Mouse (Mus musculus) heart, embryonic 15.5 days (tissue): Measurements from ENCODE around the gene Xrcc1. TPM values are rescaled to one million over a fixed set of nuclear protein-coding genes. Genes with fewer than 3 reads are reported as not detected.

Source experiments
- ATAC-seq: fragments of 200-750 bp; cut with Nextera tagmentation; replicated peaks from 2 replicates; pipeline ENCODE4 v1.8.0; 2017; ENCODE audit warnings: low read depth, moderate TSS enrichment; ENCODE audit not compliant: insufficient number of reproducible peaks, insufficient read depth, low FRiP score
- H3K27ac ChIP-seq: fragments of 300-500 bp; sonication (generic); 2 replicates; pipeline ENCODE4 v1.5.1; 2015; ENCODE audit warnings: mild to moderate bottlenecking, inconsistent platforms
- H3K27me3 ChIP-seq: fragments of 300-500 bp; sonication (generic); 2 replicates; pipeline ENCODE4 v1.6.1; 2015; ENCODE audit warnings: inconsistent platforms
- H3K36me3 ChIP-seq: fragments of 300-500 bp; sonication (generic); 2 replicates; pipeline ENCODE4 v1.6.1; 2015; ENCODE audit warnings: mild to moderate bottlenecking, inconsistent platforms
- H3K4me1 ChIP-seq: fragments of 300-500 bp; sonication (generic); replicated peaks from 2 replicates; pipeline ENCODE4 v1.6.1; 2015; ENCODE audit warnings: inconsistent platforms
- H3K4me2 ChIP-seq: fragments of 300-500 bp; sonication (generic); 2 replicates; pipeline ENCODE4 v1.6.1; 2015; ENCODE audit warnings: inconsistent platforms, mild to moderate bottlenecking, moderate library complexity
- H3K4me3 ChIP-seq: fragments of 300-500 bp; sonication (generic); 2 replicates; pipeline ENCODE4 v1.5.1; 2015; ENCODE audit warnings: mild to moderate bottlenecking, inconsistent platforms
- H3K9ac ChIP-seq: fragments of 300-500 bp; sonication (generic); 2 replicates; pipeline ENCODE4 v1.6.1; 2015; ENCODE audit warnings: mild to moderate bottlenecking, inconsistent platforms
- H3K9me3 ChIP-seq: fragments of 300-500 bp; sonication (generic); replicated peaks from 2 replicates; pipeline ENCODE4 v1.6.1; 2016; ENCODE audit warnings: inconsistent platforms
- WGBS: fragments of 180-500 bp; shearing (Covaris S2); methylation state at CpG from one replicate; pipeline ENCODE4 v1.1.7; 2015; ENCODE audit warnings: mixed read lengths; 5-methylcytosine and 5-hydroxymethylcytosine counted together
- polyA plus RNA-seq: library from polyadenylated mRNA; unstranded; fragments of >200 nt; fragmentation: Nextera tagmentation; extraction: Ambion mirVana; gene quantifications from 2 replicates; pipeline ENCODE4 v1.2.1, GENCODE M21; 2015

Gene Xrcc1
- polyA plus RNA-seq, 1 experiment from 2014 or later, result 56.6 TPM

DNA sequence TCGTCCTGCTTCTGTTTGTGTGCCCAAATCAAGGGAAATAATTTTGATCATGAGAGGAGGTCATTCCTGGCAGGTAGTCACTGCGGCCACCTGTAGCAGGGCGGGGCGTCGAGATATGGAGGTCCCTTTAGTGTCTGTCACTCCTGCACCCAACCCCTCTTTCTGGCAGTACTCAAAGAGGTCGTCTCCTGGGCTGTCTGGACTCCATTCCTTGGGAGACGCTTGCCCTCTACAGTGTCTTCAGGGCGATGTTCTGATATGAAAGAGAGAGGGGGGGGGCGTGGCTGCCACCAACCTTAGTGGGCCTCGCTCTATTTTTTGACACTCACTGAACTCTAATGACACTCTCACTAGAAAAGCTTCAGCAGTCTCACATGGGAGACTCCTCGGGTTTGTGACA lies 16.5 kb upstream of the Xrcc1 start:
- H3K36me3 ChIP-seq, result peaks cover 14% of the 10 kb centered on the region
- peak overlapping the region; percentile 91 for H3K4me2 ChIP-seq
- peaks cover 26% of the 10 kb centered on the region for H3K4me1 ChIP-seq
- peak overlapping the region; percentile 88 for H3K27ac ChIP-seq
- H3K4me3 ChIP-seq, result peak overlapping the region; percentile 68
- H3K9ac ChIP-seq, result peak overlapping the region; percentile 53
- H3K27me3 ChIP-seq, result no peaks in the 10 kb centered on the region
- WGBS, result 52% methylated on average over 11 of the region's 11 CpGs
- no peak for ATAC-seq
- no peaks in the 10 kb centered on the region for H3K9me3 ChIP-seq

DNA sequence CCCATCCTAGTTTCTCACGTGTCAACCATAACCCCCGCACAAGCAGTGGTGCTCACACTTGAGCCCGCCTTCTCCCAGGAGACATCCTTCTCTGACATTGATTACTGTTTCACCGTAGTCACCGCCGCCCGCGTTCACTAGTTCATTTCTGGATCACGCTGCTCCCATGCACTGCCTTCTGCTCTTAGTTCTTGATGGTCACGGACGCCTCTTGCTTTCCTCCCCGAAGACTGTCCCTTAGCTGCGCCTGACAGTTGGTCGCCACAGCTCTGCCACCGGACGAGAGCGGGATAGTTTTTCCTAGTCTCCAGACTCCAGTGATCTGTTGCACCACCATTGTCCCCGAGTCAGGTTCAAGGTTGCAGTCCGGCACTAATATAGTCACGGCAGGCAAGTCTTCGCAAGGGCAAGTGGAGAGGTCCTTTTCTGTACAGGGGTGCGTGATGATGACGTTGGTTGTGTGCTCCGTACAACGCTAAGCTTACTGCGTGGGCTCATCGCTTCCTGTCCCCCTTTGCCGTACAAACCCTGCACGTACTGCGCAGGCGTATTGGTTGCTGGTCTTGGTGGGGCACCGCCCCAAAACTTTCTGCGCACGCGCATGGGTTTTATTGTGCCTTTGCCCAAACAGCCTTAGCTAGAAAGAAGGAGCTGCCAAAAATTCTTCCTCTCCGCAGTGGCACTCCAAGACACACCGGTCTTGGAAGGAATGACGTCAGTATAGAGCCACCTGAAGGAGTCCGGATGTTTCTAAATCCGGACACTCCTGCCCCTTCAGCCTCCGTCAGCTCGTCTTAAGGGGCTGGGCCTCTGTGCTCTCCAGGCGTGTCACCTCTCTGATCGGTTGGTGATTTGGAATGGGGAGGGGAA lies 15.8 kb upstream of the Xrcc1 start, which contains the start of gene Irgq:
Gene Irgq, plus strand, starts transcription at position 628 of the 870 bp plus-strand sequence.
- H3K9ac ChIP-seq, result peak within 1 kb of the TSS; percentile 80
- WGBS, result under 1% methylated on average over 44 of the region's 44 CpGs
- peak within 1 kb of the TSS; percentile 68 for H3K4me3 ChIP-seq
- H3K36me3 ChIP-seq, result peaks cover 15% of the 10 kb centered on the region
- peaks cover 26% of the 10 kb centered on the region for H3K4me1 ChIP-seq
- peak within 1 kb of the TSS; percentile 91 for H3K4me2 ChIP-seq
- ATAC-seq, result peak; percentile 96
- peak within 1 kb of the TSS; percentile 88 for H3K27ac ChIP-seq
- H3K9me3 ChIP-seq, result no peaks in the 10 kb centered on the region
- no peaks in the 10 kb centered on the region for H3K27me3 ChIP-seq

DNA sequence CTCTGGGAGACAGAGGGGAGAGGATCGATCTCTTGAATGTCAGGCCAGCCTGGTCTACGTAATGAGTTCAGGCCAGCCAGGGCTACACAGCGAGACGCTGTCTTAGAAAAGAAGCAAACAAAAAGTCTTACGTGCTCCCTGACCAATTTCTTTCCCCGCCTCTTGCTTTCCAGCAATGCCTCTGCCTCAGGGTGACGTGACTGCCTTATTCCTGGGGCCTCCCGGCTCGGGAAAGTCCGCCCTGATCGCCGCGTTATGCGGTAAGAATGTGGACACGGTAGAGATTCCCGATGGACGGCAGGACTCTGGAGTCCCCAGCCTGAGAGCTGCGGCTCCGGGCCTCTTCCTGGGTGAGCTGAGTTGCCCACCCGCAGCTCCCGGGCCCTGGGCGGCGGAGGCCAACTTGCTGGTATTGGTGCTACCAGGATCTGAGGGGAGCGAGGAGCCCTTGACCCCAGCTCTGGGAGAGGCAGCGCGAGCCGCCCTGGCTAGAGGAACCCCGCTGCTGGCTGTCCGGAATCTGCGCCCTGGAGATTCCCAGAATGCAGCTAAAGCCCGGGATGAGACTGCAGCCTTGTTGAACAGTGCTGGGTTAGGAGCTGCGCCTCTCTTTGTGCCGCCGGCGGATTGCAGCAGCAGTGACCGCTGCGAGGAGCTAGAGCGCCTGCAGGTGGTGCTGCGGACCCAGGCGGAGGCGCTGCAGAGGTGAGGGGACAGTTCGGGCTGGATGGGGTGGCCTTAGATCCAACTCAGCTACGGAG lies 14.7 kb upstream of the Xrcc1 start:
- under 1% methylated on average over 43 of the region's 43 CpGs for WGBS
- H3K9me3 ChIP-seq, result no peaks in the 10 kb centered on the region
- ATAC-seq, result peak; percentile 51
- peak overlapping the region; percentile 88 for H3K27ac ChIP-seq
- H3K36me3 ChIP-seq, result peaks cover 24% of the 10 kb centered on the region
- H3K4me2 ChIP-seq, result peak overlapping the region; percentile 91
- H3K27me3 ChIP-seq, result no peaks in the 10 kb centered on the region
- peaks cover 26% of the 10 kb centered on the region for H3K4me1 ChIP-seq
- peak overlapping the region; percentile 80 for H3K9ac ChIP-seq
- H3K4me3 ChIP-seq, result peak overlapping the region; percentile 68

DNA sequence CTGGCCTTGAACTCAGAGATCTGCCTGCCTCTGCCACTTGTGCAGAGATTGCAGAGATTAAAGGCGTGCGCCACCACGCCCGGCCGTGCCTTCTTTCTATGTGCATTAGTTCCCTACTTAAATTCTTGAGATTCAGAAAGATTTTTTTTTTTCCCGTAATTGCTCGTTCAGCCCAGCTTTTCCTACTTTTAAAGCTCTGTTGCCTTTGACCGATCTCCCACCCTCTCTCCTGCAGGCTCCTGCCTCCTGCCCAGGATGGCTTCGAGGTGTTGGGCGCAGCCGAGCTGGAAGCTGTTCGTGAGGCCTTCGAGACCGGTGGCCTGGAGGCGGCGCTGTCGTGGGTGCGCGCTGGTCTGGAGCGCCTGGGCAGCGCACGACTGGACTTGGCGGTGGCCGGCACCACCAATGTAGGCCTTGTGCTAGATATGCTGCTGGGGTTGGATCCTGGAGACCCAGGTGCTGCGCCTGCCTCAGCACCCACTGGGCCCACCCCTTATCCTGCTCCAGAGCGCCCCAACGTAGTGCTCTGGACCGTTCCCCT lies 13.0 kb upstream of the Xrcc1 start:
- no peak overlapping the region for H3K9ac ChIP-seq
- H3K4me3 ChIP-seq, result no peak overlapping the region

DNA sequence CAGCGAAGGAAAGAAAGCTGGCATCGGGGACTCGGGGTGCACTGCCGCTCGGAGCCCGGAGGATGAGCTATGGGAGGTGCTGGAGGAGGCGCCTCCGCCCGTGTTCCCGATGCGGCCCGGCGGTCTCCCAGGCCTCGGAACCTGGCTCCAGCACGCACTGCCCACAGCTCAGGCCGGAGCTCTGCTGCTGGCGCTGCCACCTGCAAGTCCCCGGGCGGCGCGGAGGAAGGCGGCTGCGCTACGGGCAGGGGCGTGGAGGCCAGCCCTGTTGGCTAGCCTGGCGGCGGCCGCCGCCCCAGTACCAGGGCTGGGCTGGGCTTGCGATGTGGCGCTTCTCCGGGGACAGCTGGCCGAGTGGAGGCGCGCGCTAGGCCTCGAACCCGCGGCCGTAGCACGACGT lies 12.3 kb upstream of the Xrcc1 start:
- peaks cover 24% of the 10 kb centered on the region for H3K36me3 ChIP-seq
- H3K9ac ChIP-seq, result no peak overlapping the region
- no peak for ATAC-seq
- 40% methylated on average over 42 of the region's 42 CpGs for WGBS
- no peak overlapping the region for H3K4me2 ChIP-seq
- H3K27me3 ChIP-seq, result no peaks in the 10 kb centered on the region
- H3K27ac ChIP-seq, result no peak overlapping the region
- H3K4me1 ChIP-seq, result peaks cover 26% of the 10 kb centered on the region
- H3K9me3 ChIP-seq, result no peaks in the 10 kb centered on the region
- H3K4me3 ChIP-seq, result no peak overlapping the region

More for the DNA sequence above, 13.0 kb upstream of the Xrcc1 start:
- ATAC-seq, result no peak
- Histone ChIP-seq H3K4me1 (peaks cover 26% of the 10 kb centered on the region), H3K36me3 (peaks cover 24% of the 10 kb centered on the region), H3K4me2 (no peak overlapping the region), H3K9me3 (no peaks in the 10 kb centered on the region), H3K27me3 (no peaks in the 10 kb centered on the region), H3K27ac (no peak overlapping the region)
- 75% methylated on average over 28 of the region's 28 CpGs for WGBS

DNA sequence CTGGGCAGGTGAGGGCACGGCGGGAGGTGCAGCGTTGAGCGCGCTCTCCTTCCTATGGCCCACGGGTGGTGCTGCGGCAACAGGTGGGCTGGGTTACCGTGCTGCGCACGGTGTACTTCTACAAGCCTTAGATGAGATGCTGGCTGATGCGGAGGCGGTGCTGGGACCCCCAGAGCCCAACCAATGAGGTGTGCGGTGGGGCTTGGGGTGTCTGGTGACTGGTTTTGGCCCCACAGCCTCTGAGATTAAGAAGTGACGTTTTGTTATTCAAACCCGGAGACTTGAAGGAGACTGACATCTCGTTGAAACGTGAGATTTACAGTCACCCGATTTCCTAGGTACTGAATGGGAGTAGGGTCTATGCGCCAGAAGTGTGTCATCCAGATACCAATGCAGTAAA lies 11.8 kb upstream of the Xrcc1 start:
- Histone ChIP-seq H3K9me3 (no peaks in the 10 kb centered on the region), H3K27me3 (no peaks in the 10 kb centered on the region), H3K36me3 (peaks cover 24% of the 10 kb centered on the region), H3K4me3 (no peak overlapping the region), H3K9ac (no peak overlapping the region), H3K4me1 (peaks cover 23% of the 10 kb centered on the region), H3K4me2 (no peak overlapping the region), H3K27ac (no peak overlapping the region)
- no peak for ATAC-seq
- WGBS, result 45% methylated on average over 19 of the region's 19 CpGs

DNA sequence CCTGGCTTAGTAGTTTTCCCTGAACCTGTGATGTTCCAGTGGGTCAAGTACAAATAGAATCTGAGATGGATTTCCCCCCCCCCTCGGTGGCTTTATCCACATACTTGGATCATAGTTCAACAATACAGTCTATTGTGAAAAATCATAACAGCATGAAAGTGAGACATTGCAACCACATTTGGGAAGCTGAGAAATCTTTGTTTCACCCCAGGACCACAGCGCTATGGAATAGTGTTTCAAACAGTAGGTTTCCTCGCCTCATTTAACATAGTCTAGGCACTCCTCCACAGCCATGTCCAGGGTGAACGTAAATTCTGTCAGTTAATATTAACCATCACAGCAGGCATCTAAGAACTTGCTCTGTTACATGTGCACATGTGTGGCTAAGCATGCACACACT lies 9.0 kb upstream of the Xrcc1 start:
- H3K4me3 ChIP-seq, result no peak overlapping the region
- peaks cover 10% of the 10 kb centered on the region for H3K4me1 ChIP-seq
- H3K27ac ChIP-seq, result no peak overlapping the region
- H3K9ac ChIP-seq, result no peak overlapping the region
- H3K27me3 ChIP-seq, result no peaks in the 10 kb centered on the region
- H3K4me2 ChIP-seq, result no peak overlapping the region
- no peaks in the 10 kb centered on the region for H3K9me3 ChIP-seq
- H3K36me3 ChIP-seq, result peaks cover 24% of the 10 kb centered on the region
- ATAC-seq, result no peak
- 81% methylated on average over 4 of the region's 4 CpGs for WGBS

DNA sequence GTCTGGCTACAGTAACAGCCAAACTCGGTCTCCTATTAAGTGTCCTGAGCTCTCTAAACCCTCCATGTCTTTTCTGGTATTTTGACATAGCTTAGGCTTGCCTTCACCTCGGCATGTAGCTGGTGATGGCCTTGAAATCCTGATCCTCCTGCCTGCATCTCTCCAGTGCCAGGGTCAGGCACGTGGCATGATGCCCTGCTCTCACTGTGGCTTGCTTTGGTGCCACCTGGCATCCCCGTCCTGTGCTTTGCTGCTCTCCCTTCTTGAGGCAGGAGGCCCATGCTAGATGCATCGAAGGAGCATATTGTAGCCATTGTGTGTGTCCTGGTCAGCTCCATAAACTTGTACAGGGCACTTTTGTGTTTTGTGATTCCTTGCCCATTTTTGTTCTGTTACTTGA lies 8.5 kb upstream of the Xrcc1 start:
- Histone ChIP-seq H3K4me1 (peaks cover 6% of the 10 kb centered on the region; the same call in 1 of the 2 replicates), H3K27me3 (no peaks in the 10 kb centered on the region), H3K4me2 (no peak overlapping the region), H3K36me3 (peaks cover 24% of the 10 kb centered on the region), H3K9me3 (no peaks in the 10 kb centered on the region), H3K4me3 (no peak overlapping the region), H3K27ac (no peak overlapping the region), H3K9ac (no peak overlapping the region)
- WGBS, result 66% methylated on average over 5 of the region's 5 CpGs
- no peak for ATAC-seq

DNA sequence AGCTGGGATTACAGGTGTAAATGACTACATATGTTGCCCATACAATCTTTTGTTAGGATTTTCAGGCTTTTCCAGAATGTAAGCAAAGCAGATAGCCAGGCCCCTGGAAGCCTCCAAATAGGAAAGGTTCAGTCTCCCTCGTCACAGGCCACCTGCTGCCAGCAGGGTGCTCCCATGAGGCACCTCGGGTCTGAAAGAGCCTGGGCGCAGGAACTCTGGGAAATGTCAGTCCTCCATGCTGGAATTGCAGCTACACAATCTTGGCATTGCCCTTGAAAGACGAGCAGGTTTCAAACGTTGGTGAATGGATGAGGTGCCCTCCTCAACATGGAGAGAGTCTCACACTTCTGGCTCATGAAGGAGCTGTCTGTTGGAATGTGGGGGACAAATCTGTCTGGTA lies 7.9 kb upstream of the Xrcc1 start:
- H3K27me3 ChIP-seq, result no peaks in the 10 kb centered on the region

DNA sequence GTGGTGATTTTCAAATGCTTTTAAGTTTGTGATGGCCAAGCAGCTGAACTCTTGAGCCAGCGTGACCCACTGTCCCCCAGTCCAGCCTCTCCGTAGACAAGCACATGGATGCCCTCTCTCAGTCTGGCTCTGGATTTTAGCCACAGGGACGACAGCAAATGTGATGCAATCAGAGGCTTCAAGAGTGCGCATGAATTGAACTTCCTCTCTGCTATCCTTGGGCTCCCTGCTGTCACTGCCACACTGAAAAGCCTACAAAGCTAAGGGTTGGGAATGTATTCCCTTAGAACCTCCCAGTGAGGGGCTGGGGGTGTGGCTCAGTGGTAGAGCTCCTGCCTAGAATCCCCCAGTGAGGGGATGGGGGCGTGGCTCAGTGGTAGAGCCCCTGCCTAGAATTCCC lies 7.4 kb upstream of the Xrcc1 start:
- ATAC-seq, result no peak
- no peak overlapping the region for H3K9ac ChIP-seq
- WGBS, result 77% methylated on average over 5 of the region's 5 CpGs
- no peaks in the 10 kb centered on the region for H3K9me3 ChIP-seq
- H3K4me1 ChIP-seq, result peaks cover 6% of the 10 kb centered on the region; the same call in 1 of the 2 replicates
- no peak overlapping the region for H3K4me3 ChIP-seq
- peaks cover 18% of the 10 kb centered on the region for H3K36me3 ChIP-seq
- H3K4me2 ChIP-seq, result no peak overlapping the region
- H3K27ac ChIP-seq, result no peak overlapping the region
- H3K27me3 ChIP-seq, result no peaks in the 10 kb centered on the region

More for the DNA sequence above, 7.9 kb upstream of the Xrcc1 start:
- H3K27ac ChIP-seq, result no peak overlapping the region
- no peak for ATAC-seq
- H3K36me3 ChIP-seq, result peaks cover 23% of the 10 kb centered on the region
- no peak overlapping the region for H3K4me3 ChIP-seq
- no peak overlapping the region for H3K4me2 ChIP-seq
- H3K9me3 ChIP-seq, result no peaks in the 10 kb centered on the region
- peaks cover 6% of the 10 kb centered on the region; the same call in 1 of the 2 replicates for H3K4me1 ChIP-seq
- no peak overlapping the region for H3K9ac ChIP-seq
- WGBS, result 32% methylated on average over 5 of the region's 5 CpGs

DNA sequence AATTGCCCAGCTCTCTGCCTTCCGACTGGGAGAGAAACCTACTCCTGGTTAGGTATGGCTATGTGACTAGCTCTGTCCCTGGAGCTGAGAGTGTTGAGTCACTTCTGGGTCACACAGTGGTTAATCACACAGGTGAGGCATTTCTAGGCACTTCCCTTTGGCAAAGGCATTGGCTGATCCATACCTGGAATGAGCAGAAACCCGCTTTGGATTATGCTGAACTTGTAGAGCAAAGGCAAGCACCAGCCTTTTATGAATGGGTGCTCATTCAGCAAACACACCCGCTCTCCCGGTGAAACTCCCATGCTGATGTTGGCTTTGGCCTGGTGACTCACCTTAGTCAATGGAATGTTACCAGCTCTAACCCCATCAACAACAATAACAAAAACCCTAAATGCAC lies 6.4 kb upstream of the Xrcc1 start:
- H3K36me3 ChIP-seq, result peaks cover 10% of the 10 kb centered on the region; the same call in 1 of the 2 replicates
- no peak overlapping the region for H3K9ac ChIP-seq
- no peaks in the 10 kb centered on the region for H3K27me3 ChIP-seq
- H3K4me3 ChIP-seq, result no peak overlapping the region
- no peaks in the 10 kb centered on the region for H3K9me3 ChIP-seq
- WGBS, result 90% methylated on average over 4 of the region's 4 CpGs
- ATAC-seq, result no peak
- H3K4me1 ChIP-seq, result no peaks in the 10 kb centered on the region
- no peak overlapping the region for H3K27ac ChIP-seq
- H3K4me2 ChIP-seq, result no peak overlapping the region
